29 mouse cellular contexts compared by ENCODE assay signal in the genomic region with DNA sequence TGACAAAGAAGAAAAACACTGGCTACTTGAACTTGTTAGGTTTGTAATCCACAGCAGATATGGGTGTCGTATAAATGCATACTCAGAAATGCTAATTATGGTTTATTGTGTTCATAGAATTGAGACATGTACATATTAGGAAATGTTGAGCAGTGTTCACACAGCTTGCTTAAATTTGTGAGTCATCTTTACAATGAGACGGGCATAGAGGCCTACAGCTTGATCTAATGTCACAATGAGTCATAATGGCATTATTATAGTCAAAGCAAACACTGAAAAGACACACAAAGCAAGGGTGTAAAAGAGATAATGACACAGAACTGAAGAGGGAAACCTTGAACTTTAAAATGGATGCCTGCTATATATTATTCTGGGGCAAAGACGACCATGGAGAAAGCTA.
DNase-seq lines count a peak whose midpoint lies in the region; TF ChIP-seq lines count a peak whose summit lies in the region.
"Had no signal": no experiment of that assay in that cellular context is flagged by ENCODE, and none has a peak within 500 bp of the region (broad histone marks: within the 10 kb centered on the region; RNA-seq: fewer than 3 reads in every experiment).

No protein-coding gene starts in this region.

- no peak overlapping the region for H3ac ChIP-seq in C2C12 (ENCODE audit: control insufficient read depth, insufficient read length, low read depth)

- no peak overlapping the region for H3K4me3 ChIP-seq in C2C12 (ENCODE audit: insufficient read depth, poor library complexity, severe bottlenecking)
- H3K4me3 ChIP-seq: embryonic facial prominence, embryonic 12.5 days; forebrain, embryonic 10.5 days; forebrain, embryonic 15.5 days; hindbrain, embryonic 10.5 days; hindbrain, embryonic 15.5 days; left cerebral cortex, adult 2 months; limb, embryonic 13.5 days; lung, embryonic 15.5 days; megakaryocyte, embryonic 14.5 days had no signal

- peak; percentile 60 for DNase-seq in 3T3-L1 (ENCODE audit: low read depth, low spot score)
- DNase-seq in gonadal fat pad, adult 2 months (ENCODE audit: low read depth): peak; percentile 10
- peak; percentile 25 for DNase-seq in large intestine, adult 2 months (ENCODE audit: low read depth, low spot score)
- DNase-seq in lung, postnatal 36 days: no peak
- DNase-seq in frontal cortex, postnatal 25 days (ENCODE audit: low spot score in 2 of 2): no peak
- no peak for DNase-seq in heart, adult 9 months (ENCODE audit: low spot score in 2 of 2)
- DNase-seq: adrenal gland, postnatal 36 days; cerebellum, adult 2 months; cerebellum, postnatal 25 days; heart, postnatal 14 days; kidney, adult 9 months; kidney, postnatal 14 days; lung, postnatal 4 days; midbrain, embryonic 14.5 days; right cerebral cortex, adult 18-20 months; right cerebral cortex, postnatal 4 days; thymus, adult 18-20 months; thymus, postnatal 36 days had no signal

- no peaks in the 10 kb centered on the region for H3K36me3 ChIP-seq in C2C12 (ENCODE audit: control insufficient read depth, insufficient read depth)
- H3K36me3 ChIP-seq: embryonic facial prominence, embryonic 12.5 days; forebrain, embryonic 10.5 days; forebrain, embryonic 15.5 days; G1E; hindbrain, embryonic 10.5 days; hindbrain, embryonic 15.5 days; limb, embryonic 13.5 days; lung, embryonic 15.5 days had no signal

- 19% methylated on average over 3 of the region's 3 CpGs for WGBS in large intestine, adult 2 months

- H3K79me3 ChIP-seq in C2C12 (ENCODE audit: low read depth): no peaks in the 10 kb centered on the region

- no peaks in the 10 kb centered on the region for H3K79me2 ChIP-seq in C2C12 (ENCODE audit: control insufficient read depth, insufficient read depth)

- H3K27me3 ChIP-seq in C2C12 (ENCODE audit: control insufficient read depth, insufficient read depth, insufficient read length): no peaks in the 10 kb centered on the region
- H3K27me3 ChIP-seq: embryonic facial prominence, embryonic 12.5 days; forebrain, embryonic 15.5 days; hindbrain, embryonic 15.5 days; limb, embryonic 13.5 days; lung, embryonic 15.5 days; megakaryocyte, embryonic 14.5 days had no signal

- TF ChIP-seq CTCF in C2C12 (IDR thresholded peaks at IDR 0.05; ENCODE audit: control insufficient read depth, insufficient read depth, insufficient read length): no peak

TF ChIP-seq in C2C12, 6 proteins besides CTCF, POLR2A, EP300 and RAD21:
- no peak for TF ChIP-seq MAX (IDR thresholded peaks at IDR 0.05)
- no peak for TF ChIP-seq MYOG (IDR thresholded peaks at IDR 0.05; ENCODE audit: control insufficient read depth, extremely low read depth, insufficient read length)
- peak; percentile 77 for TF ChIP-seq FOSL1 (IDR thresholded peaks at IDR 0.05; ENCODE audit: insufficient read depth, low read length, poor library complexity, severe bottlenecking)
- TF ChIP-seq CEBPB (IDR thresholded peaks at IDR 0.05; ENCODE audit: low read depth): peak; percentile 48
- TF ChIP-seq USF1 (IDR thresholded peaks at IDR 0.05; ENCODE audit: low read depth): no peak
- TF ChIP-seq MYOD1 (IDR thresholded peaks at IDR 0.05; ENCODE audit: control insufficient read depth, insufficient read length, low read depth): no peak

Comparison
In these comparisons a context has a peak if more than half of its experiments do, and no peak if none do; other contexts are left out.
1. DNase-seq: peak in 3T3-L1 (single experiment), gonadal fat pad, adult 2 months (single experiment) and large intestine, adult 2 months (single experiment); none in lung, postnatal 36 days (single experiment), frontal cortex, postnatal 25 days (0 of 2) and heart, adult 9 months (0 of 2).